Mouse (Mus musculus) T-helper 2 cell (primary cell): ENCODE results near the gene Tbx15.

ENCODE experiments used
- in situ Hi-C: fragments of 300-600 bp; cut with MboI, MseI; formaldehyde crosslinking; loops from one replicate; pipeline ENCODE4 v1.15.1; 2025; ENCODE audit warnings: high pct_unique_total_duplicates

Tbx15 gene

DNA sequence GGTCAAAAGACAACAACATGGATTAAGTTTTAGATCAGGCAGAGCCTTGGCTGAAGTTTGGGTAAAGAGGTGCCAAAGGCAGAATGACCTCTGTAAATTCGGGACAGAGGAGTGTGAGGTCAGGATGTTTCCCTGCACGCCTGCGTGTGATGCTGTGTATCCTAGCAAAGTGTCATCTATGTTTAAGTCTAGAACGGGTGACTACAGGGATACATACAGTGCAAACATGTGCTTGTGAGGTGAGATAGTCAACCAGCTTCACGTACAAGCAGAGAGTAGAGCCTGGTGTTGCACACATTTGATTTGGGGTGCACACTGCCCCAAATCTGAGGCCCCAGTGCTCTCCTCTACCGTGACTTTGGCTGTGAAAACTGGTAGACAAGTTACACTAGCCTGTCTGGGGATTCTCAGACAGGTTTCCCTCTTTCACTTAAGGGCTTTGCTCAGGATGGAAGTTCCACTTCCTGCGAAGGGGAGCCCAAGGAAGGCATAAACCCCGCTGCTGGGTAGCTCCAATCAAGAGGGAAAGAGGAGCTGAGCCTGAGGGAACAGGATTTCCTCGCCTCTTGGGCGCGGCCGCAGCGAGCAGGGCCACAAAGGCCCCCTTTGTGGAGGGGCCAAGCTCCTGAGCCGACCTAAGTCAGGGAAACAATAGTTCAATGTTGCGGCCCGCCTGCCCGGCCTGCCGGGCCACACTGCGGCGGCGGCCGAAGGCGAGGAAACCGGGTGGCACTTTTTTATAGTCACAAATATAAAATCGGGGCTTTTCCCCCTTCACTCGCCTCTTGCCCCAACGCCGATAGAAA is 8.0 kb downstream of the Tbx15 start:
- in situ Hi-C loops = loop anchor here (25.0 kb wide), 1 partner anchor 914 kb away; the partner anchor contains the start of genes Gdap2 and Wdr3

- in situ Hi-C loops = loop anchor here (25.0 kb wide), 1 partner anchor 913 kb away; the partner anchor contains the start of genes Gdap2 and Wdr3
These were observed 8.8 kb downstream of the Tbx15 start for GRCm38 (mm10) chr3:99248831-99249550.

DNA sequence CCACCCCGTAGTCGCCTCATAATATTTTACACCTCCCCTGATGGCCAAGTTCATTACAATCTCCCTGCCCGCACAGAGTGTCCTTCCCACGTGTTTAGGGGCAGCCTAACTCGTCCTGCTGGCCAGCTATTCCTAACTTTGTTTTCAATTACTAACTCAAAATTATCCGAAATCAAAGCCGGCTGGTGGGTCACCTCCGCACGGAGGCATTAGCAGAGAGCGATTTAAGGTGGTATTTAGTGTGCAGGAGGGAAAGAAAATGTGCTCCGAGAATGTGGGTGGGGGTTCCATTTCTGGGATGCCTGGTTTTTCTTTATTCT is 9.3 kb downstream of the Tbx15 start:
- in situ Hi-C loops = loop anchor here (25.0 kb wide), 1 partner anchor 913 kb away; the partner anchor contains the start of genes Gdap2 and Wdr3

DNA sequence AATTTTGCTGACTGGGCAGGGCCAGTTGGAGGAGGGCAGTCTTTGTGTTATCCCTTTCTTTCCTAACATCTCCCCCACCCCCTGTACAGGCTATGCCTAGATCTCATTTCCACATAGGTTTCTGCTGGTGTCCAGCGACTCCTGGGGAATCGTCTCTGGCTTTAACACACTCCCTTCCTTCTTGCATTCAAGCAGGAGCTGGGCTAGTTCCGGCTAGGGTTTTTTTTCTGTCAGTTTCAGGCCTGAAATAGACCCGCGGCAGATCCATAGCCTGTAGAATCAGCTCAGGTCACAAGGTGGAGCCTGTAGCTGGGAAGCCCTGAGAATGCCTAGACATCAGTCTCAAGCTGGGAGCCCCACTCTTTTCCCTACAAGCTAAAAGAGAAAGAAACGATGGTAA is 9.7 kb downstream of the Tbx15 start:
- in situ Hi-C loops = loop anchor here (25.0 kb wide), 1 partner anchor 912 kb away; the partner anchor contains the start of genes Gdap2 and Wdr3

- in situ Hi-C loops = no loop called here
These were observed 11.3 kb downstream of the Tbx15 start for GRCm38 (mm10) chr3:99251271-99252165.

DNA sequence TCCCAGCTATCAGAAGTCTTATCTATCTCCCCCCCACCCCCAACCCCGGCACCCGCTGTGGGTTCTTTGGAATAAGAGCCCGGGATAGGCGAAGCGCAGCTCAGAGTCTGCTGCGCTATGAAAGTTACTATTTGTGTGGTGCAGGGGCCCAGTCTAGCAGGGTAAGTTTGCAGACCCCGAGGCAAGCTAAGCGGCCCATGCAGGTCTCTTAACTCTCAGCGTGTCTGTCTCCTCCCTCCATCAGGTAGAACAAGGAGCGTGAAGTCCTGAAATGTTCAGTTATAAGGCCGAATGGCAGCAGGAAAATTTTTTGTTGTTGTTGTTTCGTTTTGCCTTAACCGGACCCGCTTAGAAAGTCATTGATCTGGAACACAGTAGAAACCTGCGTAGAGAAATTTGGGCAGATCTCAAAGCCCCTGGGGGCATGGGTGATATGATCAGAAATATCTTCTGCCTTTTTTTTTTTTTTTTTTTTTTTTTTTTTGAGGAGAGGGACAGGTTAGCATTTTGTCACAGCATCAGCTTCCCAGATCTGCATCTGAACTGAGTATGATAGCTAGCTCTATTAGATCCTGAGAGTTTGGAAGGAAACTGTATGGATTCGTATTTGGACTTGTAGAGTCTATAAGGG is 12.4 kb downstream of the Tbx15 start:
- in situ Hi-C loops = no loop called here

DNA sequence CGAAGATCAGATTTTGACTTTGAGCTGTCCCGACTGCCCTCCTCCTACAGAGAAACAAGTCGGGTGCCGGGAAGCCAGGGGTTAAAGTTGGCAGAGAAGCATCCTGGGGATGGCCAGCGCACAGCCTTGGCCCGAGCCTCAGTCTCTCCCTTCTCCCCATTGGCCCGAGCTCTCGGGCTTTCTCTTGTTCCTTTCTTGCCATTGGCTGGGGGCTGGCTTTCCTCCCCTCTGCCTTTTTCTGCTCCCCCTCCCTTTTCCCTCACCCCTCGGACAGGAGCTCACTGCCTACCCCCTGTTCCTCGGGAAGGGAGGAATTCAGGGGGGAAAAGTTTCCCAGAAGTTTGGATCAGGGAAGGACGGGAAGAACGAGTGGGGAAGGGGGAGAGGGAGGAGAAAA is 12.9 kb downstream of the Tbx15 start:
- in situ Hi-C loops = no loop called here

DNA sequence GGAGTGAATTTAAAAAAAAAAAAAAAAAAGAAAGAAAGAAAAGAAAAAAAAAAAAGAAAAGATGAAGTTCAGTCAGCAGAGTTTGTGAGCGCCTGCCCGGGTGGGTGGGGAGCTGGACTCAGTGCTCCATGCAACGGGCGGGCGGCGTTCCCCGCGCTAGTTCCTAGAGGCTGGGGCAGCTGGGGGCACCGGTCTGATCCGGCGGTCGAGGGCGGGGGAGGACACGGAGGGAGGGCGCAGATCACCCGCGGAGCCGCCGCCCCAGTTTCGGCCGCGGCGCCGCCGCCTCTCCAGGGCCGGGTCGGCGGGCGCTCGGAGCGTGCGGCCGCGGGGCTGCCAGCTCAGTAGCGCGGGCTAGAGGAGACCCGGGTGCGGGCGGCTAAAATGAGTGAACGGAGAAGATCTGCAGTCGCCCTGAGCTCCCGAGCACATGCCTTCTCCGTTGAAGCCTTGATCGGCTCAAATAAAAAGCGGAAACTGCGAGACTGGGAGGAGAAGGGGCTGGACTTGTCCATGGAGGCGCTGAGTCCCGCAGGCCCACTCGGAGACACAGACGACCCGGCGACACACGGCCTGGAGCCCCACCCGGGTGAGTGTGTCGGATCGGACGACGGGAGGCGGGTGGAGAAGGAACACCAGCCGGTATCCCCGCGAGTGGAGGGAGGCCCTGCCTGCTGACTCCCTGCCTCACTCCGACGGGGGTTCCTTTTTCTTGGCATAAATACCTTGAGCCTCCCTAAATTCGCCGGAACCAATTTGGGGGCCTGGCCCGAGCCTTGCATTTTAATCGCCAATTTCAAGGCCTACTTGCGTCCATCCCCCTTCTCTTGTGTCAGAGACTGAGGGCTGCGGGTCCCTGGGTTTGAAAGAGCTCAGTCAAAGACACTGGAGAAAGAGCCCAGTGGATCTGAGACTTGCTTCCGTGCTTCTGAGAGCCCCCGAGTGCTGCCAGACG is 13.6 kb downstream of the Tbx15 start:
- in situ Hi-C loops = no loop called here

DNA sequence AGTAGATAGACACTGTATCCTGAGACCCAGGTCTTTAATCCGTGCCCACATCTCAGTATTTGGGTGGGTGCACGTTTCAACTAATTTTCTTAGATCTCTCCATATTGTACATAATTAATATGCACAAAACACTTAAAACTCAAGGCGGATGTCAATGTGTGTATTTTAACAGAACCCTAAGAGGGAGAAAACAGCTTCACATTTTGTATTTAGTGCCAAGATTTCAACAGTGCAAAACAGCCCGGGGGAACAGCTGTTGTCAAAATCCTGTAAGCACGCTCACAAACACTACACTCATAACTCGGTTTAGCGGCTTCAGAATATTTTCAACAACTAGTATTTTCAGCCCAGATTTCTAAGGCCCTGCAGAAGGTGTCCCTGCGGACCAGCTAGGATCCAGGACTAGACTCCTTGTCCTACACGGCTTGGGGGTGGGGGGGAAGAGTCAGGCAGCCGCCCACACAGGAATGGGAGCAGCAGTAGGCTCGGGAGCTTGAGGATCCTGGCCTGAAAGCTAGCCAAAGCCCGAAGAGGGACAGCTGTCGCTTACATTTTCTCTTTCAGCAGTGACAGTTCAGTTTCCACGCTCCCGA is 14.5 kb downstream of the Tbx15 start:
- in situ Hi-C loops = no loop called here

DNA sequence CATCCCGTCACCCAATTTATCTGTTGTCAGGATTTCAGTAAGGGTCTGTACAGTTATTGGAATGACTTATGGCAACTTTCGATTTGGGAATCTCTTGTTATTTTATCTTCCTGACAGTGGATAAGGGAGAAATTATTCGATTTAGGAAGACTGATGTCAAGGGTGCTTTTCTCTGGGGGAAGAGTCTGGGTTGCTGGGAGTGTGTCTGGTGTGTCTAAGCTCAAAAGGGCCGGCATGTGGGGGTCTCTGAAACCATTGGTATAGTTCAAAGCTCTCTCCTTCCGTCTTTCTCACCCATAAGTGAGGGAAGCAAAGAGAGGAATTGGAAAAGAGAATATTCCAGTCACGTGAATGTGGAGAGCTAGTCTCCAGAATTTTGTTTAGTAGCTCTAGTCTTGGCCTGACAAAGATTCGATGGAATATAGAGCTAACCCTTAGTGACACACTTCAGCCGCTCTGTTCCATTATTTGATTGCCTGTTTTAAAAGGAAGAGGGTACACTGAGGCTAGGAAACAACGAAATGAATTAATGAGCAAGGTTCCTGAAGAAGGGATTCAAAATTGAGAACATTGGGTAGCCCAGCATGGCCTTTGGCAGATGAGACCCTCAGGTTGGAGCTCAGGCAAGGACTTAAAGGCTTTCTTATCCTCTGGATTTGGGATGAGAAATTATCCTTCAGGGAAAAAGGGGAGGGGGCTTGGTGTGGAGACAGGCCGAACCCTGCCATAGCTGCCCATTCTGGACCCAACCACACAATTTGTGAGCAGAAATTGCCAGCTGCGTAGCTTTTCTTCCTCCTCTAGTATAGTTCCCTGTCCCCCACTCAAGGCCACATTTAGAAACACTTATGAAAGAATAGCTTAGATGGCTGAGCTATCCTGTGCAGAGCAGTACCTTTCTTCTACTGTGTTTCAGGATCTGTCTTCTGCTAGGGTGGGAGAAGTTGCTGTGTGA is 15.5 kb downstream of the Tbx15 start:
- in situ Hi-C loops = no loop called here

- in situ Hi-C loops = no loop called here
These were observed 16.2 kb downstream of the Tbx15 start for GRCm38 (mm10) chr3:99256366-99256750.

- in situ Hi-C loops = no loop called here
These were observed 16.6 kb downstream of the Tbx15 start for GRCm38 (mm10) chr3:99256766-99257165.

DNA sequence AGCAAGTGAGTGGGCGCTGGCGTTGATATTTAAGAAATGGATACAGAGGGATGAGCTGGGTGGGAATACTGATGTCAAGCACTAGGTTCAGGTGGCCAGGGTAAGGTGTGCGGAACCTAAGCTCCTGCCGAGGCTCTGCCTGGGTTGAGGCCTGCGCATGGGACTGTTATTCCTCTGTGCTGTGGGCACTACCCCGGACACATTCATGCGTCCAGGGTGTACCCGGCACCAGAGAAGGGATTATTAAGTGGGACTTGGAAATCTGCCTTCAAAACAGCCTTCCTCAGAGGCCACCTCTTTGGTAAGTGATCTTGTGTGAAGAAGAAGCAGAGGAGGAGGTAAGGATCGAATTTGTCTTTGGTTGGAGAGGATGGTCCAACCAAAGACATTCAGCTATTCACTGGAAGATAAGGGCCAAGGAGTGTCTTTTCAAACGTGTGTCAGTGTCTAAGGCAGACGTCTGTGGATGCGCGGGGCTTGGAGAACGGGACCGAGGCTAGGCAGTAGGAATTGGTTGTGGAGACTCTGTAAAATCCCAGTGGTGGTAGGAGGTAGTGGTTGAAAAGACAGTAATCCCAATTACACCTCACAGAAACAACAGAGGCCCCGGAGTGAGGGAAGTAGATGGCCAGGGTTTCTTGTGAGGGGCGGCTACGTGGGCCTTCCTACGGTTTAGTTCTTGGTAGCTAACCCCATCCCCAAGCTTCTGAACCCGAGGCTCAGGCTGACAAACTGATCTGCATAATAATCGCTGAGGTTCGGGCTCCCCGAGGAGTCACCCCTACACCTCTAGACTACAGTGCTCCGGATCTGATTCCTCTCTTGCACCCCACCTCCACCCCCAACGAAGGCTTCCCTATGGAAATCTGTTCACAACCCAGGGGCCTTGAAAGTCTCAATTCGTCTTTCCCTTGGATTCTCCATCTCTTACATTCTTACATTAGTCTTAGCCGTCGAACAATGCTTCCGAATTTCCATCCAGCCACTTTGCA is 17.7 kb downstream of the Tbx15 start:
- in situ Hi-C loops = no loop called here

DNA sequence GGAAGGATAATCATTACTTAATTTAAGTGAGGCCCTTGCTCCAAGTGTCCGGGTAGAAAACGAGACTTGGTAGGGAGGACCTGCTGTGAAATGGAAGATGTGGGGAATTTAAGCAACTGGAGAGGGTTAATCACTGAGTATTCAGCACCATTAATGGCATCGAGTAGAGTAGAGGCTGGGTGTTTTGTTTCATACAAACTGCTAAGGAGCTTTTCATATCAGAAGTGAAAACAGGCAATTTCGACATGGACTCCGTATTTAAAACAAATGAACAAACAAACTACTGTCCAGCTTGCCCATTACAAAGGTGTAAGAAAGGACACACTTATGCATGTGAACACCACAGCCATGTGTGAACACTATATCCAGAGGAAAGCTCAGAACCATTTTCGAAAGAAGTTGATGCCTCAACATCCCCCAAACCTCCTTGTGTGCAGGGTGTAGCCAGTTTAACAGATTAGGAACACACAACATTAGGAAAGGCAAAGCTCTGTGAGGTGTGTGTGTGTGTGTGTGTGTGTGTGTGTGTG is 19.6 kb downstream of the Tbx15 start:
- in situ Hi-C loops = no loop called here

GRCm38 (mm10) chr3:99260395-99260794 is 20.2 kb downstream of the Tbx15 start:
- in situ Hi-C loops = no loop called here

- in situ Hi-C loops = no loop called here
These were observed 21.2 kb downstream of the Tbx15 start for GRCm38 (mm10) chr3:99261371-99261791.

DNA sequence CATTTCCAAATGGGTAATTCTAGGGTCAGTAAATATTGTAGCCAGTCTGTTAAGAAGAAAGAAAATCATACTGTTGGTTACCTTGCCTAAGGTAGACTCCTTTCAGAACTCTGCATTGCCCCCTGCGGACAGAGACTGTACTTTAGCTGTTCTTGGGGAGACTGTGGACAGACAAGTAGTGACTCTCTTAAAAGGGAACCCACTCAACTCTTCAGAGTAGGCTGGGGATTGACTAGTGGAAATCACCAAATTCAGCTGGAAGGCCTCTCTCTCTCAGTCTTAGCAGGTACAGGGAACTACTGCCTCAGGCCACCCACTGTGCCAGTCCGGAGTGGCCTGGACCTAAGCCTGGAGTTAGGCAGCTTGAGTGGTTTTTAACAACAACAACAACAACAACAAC is 21.8 kb downstream of the Tbx15 start:
- in situ Hi-C loops = no loop called here
